Mouse (Mus musculus): ENCODE results near the gene Iglon5. TPM values are rescaled to one million over a fixed set of nuclear protein-coding genes. Genes with fewer than 3 reads are reported as not detected.

The Iglon5 gene
- polyA plus RNA-seq, 1 experiment from 2014 or later = 0.25 TPM

DNA sequence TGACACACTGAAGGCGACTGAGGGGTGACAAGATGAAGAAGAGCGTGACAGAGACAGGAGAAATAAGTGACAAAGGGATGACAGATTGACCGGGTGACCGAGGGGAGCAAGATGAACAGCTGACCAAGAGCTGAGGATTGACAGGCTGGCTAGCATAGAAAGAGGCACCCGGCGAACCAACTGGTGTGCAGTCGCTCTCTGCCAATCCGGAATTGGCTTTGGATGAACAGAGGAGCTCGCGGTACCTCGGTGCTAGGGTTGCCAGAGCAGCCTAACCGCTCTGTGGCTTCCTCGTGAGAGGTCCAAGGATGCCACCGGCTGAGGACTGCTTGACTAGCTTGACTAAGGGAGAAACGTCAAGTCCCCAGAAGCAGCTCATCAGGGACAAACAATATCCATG is 28.5 kb upstream of the Iglon5 start:
- Histone ChIP-seq H3K4me3 (replicated peaks; ENCODE audit: low read depth, low read length) (no peak overlapping the region), H3K4me1 (replicated peaks; ENCODE audit: insufficient read depth, low read length) (no peaks in the 10 kb centered on the region), H3K27me3 (ENCODE audit: insufficient read depth, low read length) (no peaks in the 10 kb centered on the region), H3K27ac (no peak overlapping the region), H3K4me2 (ENCODE audit: low read length) (no peak overlapping the region), H3K9ac (ENCODE audit: low read depth, low read length) (no peak overlapping the region), H3K36me3 (ENCODE audit: insufficient read depth, low read length) (no peaks in the 10 kb centered on the region), H3K9me3 (replicated peaks; ENCODE audit: low read length) (no peaks in the 10 kb centered on the region)
- 88% methylated on average over 15 of the region's 15 CpGs for WGBS
- no peak for DNase-seq (ENCODE audit: low spot score)
- no peak for ATAC-seq (replicated peaks; ENCODE audit: low FRiP score, low read depth)
- TF ChIP-seq CTCF (IDR thresholded peaks at IDR 0.05; ENCODE audit: low read depth) = no peak

DNA sequence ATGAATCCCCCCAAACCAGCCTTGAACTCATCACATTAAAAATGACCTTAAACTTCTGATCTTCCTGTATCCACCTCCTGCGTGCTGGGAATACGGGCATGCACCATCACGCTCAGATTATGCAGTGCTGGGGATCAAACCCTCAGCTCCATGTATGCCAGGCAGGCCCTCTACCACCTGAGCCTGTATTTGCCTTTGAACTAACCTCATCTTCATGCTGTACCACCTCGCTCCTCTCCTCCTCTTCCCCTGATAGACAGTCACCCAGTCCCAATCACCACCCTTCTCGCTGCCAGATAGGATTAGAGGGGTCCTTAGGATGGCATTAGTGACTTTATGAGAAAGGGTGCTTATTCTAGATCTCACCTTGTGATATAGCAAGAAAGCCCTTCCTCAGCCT is 25.2 kb upstream of the Iglon5 start:
- Histone ChIP-seq H3K9me3 (replicated peaks; ENCODE audit: low read length) (no peaks in the 10 kb centered on the region), H3K36me3 (ENCODE audit: insufficient read depth, low read length) (no peaks in the 10 kb centered on the region), H3K27ac (no peak overlapping the region), H3K9ac (ENCODE audit: low read depth, low read length) (no peak overlapping the region), H3K4me2 (ENCODE audit: low read length) (no peak overlapping the region), H3K4me3 (replicated peaks; ENCODE audit: low read depth, low read length) (no peak overlapping the region), H3K4me1 (replicated peaks; ENCODE audit: insufficient read depth, low read length) (no peaks in the 10 kb centered on the region), H3K27me3 (ENCODE audit: insufficient read depth, low read length) (no peaks in the 10 kb centered on the region)
- no peak for TF ChIP-seq CTCF (IDR thresholded peaks at IDR 0.05; ENCODE audit: low read depth)
- no peak for DNase-seq (ENCODE audit: low spot score)
- ATAC-seq (replicated peaks; ENCODE audit: low FRiP score, low read depth) = no peak
- WGBS = 76% methylated on average over 5 of the region's 5 CpGs

DNA sequence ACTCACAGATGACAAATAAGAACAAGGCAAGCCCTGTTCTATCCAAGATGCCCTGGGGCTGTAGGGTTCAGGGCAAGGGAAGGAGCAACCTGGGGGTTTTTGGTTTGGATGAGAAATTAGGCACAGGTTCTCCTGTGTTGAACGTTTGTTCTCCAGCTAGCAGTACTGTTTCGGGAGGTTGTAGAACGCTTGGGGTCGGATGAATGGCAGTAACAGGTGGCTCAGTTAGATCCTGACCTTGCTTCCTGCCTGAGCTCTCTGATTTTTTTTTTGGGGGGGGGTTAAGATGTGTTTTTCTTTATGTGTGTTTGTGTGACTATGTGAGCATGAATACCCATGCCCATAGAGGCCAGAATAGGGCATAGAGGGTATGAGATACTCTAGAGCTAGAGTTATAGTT is 22.6 kb upstream of the Iglon5 start:
- WGBS = 70% methylated on average over 4 of the region's 4 CpGs
- Histone ChIP-seq H3K36me3 (ENCODE audit: insufficient read depth, low read length) (no peaks in the 10 kb centered on the region), H3K4me1 (replicated peaks; ENCODE audit: insufficient read depth, low read length) (no peaks in the 10 kb centered on the region), H3K4me3 (replicated peaks; ENCODE audit: low read depth, low read length) (no peak overlapping the region), H3K9me3 (replicated peaks; ENCODE audit: low read length) (no peaks in the 10 kb centered on the region), H3K4me2 (ENCODE audit: low read length) (no peak overlapping the region), H3K9ac (ENCODE audit: low read depth, low read length) (no peak overlapping the region), H3K27me3 (ENCODE audit: insufficient read depth, low read length) (no peaks in the 10 kb centered on the region), H3K27ac (no peak overlapping the region)
- TF ChIP-seq CTCF (IDR thresholded peaks at IDR 0.05; ENCODE audit: low read depth) = no peak
- ATAC-seq (replicated peaks; ENCODE audit: low FRiP score, low read depth) (no peak), DNase-seq (ENCODE audit: low spot score) (no peak)

DNA sequence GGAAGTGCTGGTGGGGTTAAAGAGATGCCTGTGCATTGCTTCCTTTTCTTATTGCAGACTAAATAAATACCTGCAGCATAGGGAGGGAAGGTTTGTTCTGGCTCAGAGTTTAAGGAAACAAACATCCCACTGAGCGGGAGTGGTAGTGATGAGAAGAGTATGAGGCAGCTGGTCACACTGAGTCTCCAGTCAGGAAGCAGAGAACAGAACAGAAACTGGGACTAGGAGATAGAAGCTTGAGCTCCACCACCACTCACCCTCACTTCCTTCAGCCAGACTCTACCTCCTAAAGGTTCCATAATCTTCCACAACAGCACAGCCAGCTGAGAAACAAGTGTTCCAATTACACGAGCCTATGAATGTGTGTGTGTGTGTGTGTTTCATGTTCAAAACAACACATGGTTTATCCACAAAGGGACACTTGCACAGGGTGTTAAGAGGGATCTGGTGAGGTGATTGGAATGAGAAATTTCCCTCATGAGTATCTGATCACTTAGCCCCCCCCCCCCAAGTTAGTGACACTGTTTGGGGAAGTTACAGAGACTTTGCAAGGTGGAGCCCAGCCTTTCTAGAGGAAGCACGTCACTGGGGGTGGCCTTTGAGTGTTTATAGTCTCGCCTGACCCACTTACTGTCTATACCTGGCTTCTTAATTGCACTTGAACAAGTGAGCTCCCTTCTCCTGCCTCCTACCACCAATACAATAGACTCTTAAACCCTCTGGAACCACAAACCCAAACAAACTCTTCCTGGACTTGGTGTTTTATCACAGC is 22.0 kb upstream of the Iglon5 start:
- no peak overlapping the region for H3K4me3 ChIP-seq (replicated peaks; ENCODE audit: low read depth, low read length)
- 42% methylated on average over 4 of the region's 4 CpGs for WGBS
- DNase-seq (ENCODE audit: low spot score) = no peak
- H3K36me3 ChIP-seq (ENCODE audit: insufficient read depth, low read length) = no peaks in the 10 kb centered on the region
- H3K9ac ChIP-seq (ENCODE audit: low read depth, low read length) = no peak overlapping the region
- H3K4me1 ChIP-seq (replicated peaks; ENCODE audit: insufficient read depth, low read length) = no peaks in the 10 kb centered on the region
- no peak for ATAC-seq (replicated peaks; ENCODE audit: low FRiP score, low read depth)
- H3K27ac ChIP-seq = no peak overlapping the region
- no peak overlapping the region for H3K4me2 ChIP-seq (ENCODE audit: low read length)
- no peaks in the 10 kb centered on the region for H3K9me3 ChIP-seq (replicated peaks; ENCODE audit: low read length)
- H3K27me3 ChIP-seq (ENCODE audit: insufficient read depth, low read length) = no peaks in the 10 kb centered on the region
- TF ChIP-seq CTCF (IDR thresholded peaks at IDR 0.05; ENCODE audit: low read depth) = no peak

DNA sequence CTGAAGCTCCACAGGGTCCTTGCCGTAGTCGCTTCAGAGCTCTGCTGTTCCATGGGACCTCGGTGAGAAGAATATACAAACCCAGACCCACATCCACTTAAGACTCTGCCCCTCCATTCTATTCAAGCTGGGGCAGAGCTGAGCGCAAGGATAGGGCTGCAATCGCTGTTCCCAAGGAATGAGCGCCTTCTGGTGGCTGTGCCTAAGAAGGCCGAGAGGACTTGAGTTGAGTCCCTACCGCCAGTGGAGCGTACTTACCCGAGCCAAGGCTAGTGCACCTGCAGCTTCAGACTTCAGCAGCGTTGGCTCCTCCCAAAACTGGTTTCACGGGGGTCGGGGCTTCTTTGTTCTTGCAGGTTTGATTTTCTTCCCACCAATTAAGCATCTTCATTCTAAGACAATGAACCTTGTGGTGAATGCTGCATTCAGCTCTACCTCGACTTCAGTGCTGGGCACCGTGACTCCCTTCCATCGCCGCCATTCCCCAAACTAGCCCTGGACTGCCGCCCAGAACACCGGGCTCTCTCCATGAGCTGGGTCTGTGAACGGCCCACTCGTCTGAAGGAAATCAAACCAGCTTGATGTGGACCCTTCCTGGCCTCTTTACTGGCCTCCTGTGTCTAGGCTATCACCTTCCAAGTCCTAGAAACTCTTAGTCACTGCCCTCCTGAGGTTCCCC is 5.6 kb upstream of the Iglon5 start:
- no peaks in the 10 kb centered on the region for H3K27me3 ChIP-seq (ENCODE audit: insufficient read depth, low read length)
- ATAC-seq (replicated peaks; ENCODE audit: low FRiP score, low read depth) (no peak; the same call in 1 of the 2 replicates), DNase-seq (ENCODE audit: low spot score) (peak; percentile 65)
- H3K9ac ChIP-seq (ENCODE audit: low read depth, low read length) = no peak overlapping the region
- no peak overlapping the region for H3K27ac ChIP-seq
- no peak overlapping the region for H3K4me3 ChIP-seq (replicated peaks; ENCODE audit: low read depth, low read length)
- 10% methylated on average over 21 of the region's 21 CpGs for WGBS
- H3K9me3 ChIP-seq (replicated peaks; ENCODE audit: low read length) = no peaks in the 10 kb centered on the region
- H3K4me2 ChIP-seq (ENCODE audit: low read length) = no peak overlapping the region
- no peaks in the 10 kb centered on the region for H3K4me1 ChIP-seq (replicated peaks; ENCODE audit: insufficient read depth, low read length)
- H3K36me3 ChIP-seq (ENCODE audit: insufficient read depth, low read length) = no peaks in the 10 kb centered on the region
- TF ChIP-seq CTCF (IDR thresholded peaks at IDR 0.05; ENCODE audit: low read depth) = peak; percentile 74

DNA sequence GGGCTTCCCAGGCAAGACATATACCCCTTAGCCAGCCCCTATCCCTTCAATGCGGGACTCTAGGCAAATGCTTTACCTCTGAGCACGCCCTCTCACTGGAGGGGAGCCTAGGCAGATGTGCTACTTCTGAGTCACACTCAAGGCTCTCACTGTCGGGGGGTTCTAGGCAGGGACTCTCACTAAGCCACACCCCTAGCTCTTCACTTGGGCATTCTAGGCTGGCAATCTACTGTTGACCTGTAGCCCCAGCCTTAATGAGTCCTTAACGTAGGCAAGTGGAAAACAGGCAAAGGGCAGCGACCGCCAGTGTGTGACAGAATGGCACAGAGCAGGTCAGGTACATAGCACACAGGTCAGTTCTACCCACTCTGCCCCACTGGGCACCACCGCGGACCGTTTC is 986 bp upstream of the Iglon5 start:
- TF ChIP-seq CTCF (IDR thresholded peaks at IDR 0.05; ENCODE audit: low read depth) = no peak
- no peak overlapping the region for H3K9ac ChIP-seq (ENCODE audit: low read depth, low read length)
- no peak overlapping the region for H3K27ac ChIP-seq
- no peak overlapping the region for H3K4me3 ChIP-seq (replicated peaks; ENCODE audit: low read depth, low read length)
- DNase-seq (ENCODE audit: low spot score) (no peak), ATAC-seq (replicated peaks; ENCODE audit: low FRiP score, low read depth) (no peak)
- H3K36me3 ChIP-seq (ENCODE audit: insufficient read depth, low read length) = no peaks in the 10 kb centered on the region
- no peaks in the 10 kb centered on the region for H3K4me1 ChIP-seq (replicated peaks; ENCODE audit: insufficient read depth, low read length)
- WGBS = 53% methylated on average over 9 of the region's 9 CpGs
- no peak overlapping the region for H3K4me2 ChIP-seq (ENCODE audit: low read length)
- no peaks in the 10 kb centered on the region for H3K9me3 ChIP-seq (replicated peaks; ENCODE audit: low read length)
- no peaks in the 10 kb centered on the region for H3K27me3 ChIP-seq (ENCODE audit: insufficient read depth, low read length)

All from kidney, postnatal 0 days (tissue).